Mouse (Mus musculus) small intestine, adult 2 months (tissue): ENCODE results near the gene P3h4.

ENCODE experiments used
- CTCF ChIP-seq: fragments of 200-500 bp; IDR thresholded peaks from 2 replicates; pipeline ENCODE4 v1.5.1; 2012; ENCODE audit warnings: low read depth, mild to moderate bottlenecking, control low read depth, inconsistent platforms, low read length, moderate library complexity, mixed read lengths; ENCODE audit not compliant: insufficient replicate concordance, insufficient read length; ENCODE audit errors: extremely low read depth
- POLR2A ChIP-seq: fragments of 200-500 bp; IDR thresholded peaks from 2 replicates; pipeline ENCODE4 v1.6.1; 2012; ENCODE audit warnings: low read depth, mild to moderate bottlenecking, control low read depth, inconsistent platforms, low read length, moderate library complexity

GRCm38 (mm10) chr11:100403445-100404134, 11.0 kb downstream of the P3h4 start:
- TF ChIP-seq POLR2A (no peak), CTCF (no peak)
